Mouse (Mus musculus): Measurements from ENCODE around the gene Jsrp1.

DNA sequence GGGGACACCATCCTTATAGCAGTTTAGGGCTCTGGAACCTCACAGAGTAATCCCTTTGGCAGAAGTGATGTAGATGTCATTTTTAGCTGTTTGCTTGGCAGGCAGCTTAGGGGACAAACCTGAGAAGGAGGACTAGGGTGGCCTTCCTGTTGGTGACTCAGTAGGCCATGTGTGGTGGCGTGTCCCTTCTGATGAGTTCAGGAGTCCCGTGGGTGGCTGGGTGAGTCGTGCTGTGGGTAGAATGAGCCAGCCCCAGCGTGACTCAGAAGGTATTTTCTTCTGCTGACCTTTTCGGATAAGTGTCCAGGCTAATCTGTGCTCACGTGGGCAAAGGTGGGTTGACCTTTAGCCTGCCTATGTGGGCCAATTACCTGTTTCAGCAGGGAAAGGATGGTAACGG, 54.6 kb downstream of the Jsrp1 start:
- no peak for TF ChIP-seq CTCF (IDR thresholded peaks at IDR 0.05; ENCODE audit: insufficient read depth, low read length)
- no peak for TF ChIP-seq POLR2A (IDR thresholded peaks at IDR 0.05; ENCODE audit: borderline replicate concordance, extremely low read depth, low read depth, low read length)

Measured in lung, adult 2 months (tissue).